28 mouse cellular contexts compared by ENCODE assay signal in the genomic region with DNA sequence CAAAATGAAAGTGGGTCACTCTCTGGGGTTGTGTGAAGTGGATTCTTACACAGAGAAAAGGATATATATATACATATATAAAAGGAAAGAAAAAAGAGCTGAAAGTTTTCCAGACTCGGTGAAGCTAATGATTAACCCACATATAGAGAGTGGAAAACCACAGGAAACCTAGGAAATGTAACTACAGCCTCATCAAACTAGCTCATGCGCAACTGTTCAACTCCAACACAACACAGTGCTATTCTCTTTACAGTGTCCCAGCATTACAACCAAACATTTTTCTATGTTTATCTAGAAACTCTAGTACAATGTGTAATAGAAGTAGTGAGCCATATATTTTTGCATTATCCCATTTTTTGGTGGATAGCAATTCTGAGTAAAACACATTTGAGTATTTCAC. TPM values are rescaled to one million over a fixed set of nuclear protein-coding genes. Genes with fewer than 3 reads are reported as not detected.
DNase-seq lines count a peak whose midpoint lies in the region; ATAC-seq and TF ChIP-seq lines count a peak whose summit lies in the region.
"Had no signal": no experiment of that assay in that cellular context is flagged by ENCODE, and none has a peak within 500 bp of the region (broad histone marks: within the 10 kb centered on the region; RNA-seq: fewer than 3 reads in every experiment).

No protein-coding gene starts in this region.

- H3K9me3 ChIP-seq in kidney, embryonic 14.5 days (ENCODE audit: control insufficient read depth, low read length), result no peaks in the 10 kb centered on the region
- no peaks in the 10 kb centered on the region for H3K9me3 ChIP-seq in kidney, postnatal 0 days (replicated peaks; ENCODE audit: low read length)
- H3K9me3 ChIP-seq in megakaryocyte, embryonic 14.5 days, result no peaks in the 10 kb centered on the region
- H3K9me3 ChIP-seq: forebrain, embryonic 10.5 days; forebrain, embryonic 13.5 days; G1E; heart, embryonic 12.5 days; heart, embryonic 15.5 days; hindbrain, embryonic 10.5 days; hindbrain, embryonic 13.5 days had no signal

- no peaks in the 10 kb centered on the region for H3K4me1 ChIP-seq in kidney, adult 2 months (ENCODE audit: control insufficient read depth, insufficient read depth, low read length)
- H3K4me1 ChIP-seq in kidney, embryonic 14.5 days (ENCODE audit: control insufficient read depth, insufficient read depth, low read length), result no peaks in the 10 kb centered on the region
- no peaks in the 10 kb centered on the region for H3K4me1 ChIP-seq in kidney, postnatal 0 days (replicated peaks; ENCODE audit: insufficient read depth, low read length)
- H3K4me1 ChIP-seq in megakaryocyte, embryonic 14.5 days, result peaks cover 18% of the 10 kb centered on the region
- H3K4me1 ChIP-seq: forebrain, embryonic 10.5 days; forebrain, embryonic 13.5 days; heart, embryonic 12.5 days; heart, embryonic 15.5 days; hindbrain, embryonic 10.5 days; hindbrain, embryonic 13.5 days had no signal

- H3K27ac ChIP-seq in kidney, adult 2 months (ENCODE audit: insufficient read depth, low read depth, low read length), result no peak overlapping the region
- no peak overlapping the region for H3K27ac ChIP-seq in kidney, embryonic 14.5 days (ENCODE audit: low read depth, low read length)
- H3K27ac ChIP-seq in kidney, postnatal 0 days, result no peak overlapping the region
- H3K27ac ChIP-seq in layer of hippocampus, adult 2 months, result no peak overlapping the region
- H3K27ac ChIP-seq: forebrain, embryonic 10.5 days; forebrain, embryonic 13.5 days; heart, embryonic 15.5 days; hindbrain, embryonic 10.5 days; hindbrain, embryonic 13.5 days had no signal

- no peak for TF ChIP-seq POLR2A in kidney, adult 2 months (IDR thresholded peaks at IDR 0.05; ENCODE audit: low read depth, low read length)

- H3K9ac ChIP-seq in kidney, embryonic 14.5 days (ENCODE audit: low read depth, low read length), result no peak overlapping the region
- H3K9ac ChIP-seq in kidney, postnatal 0 days (ENCODE audit: low read depth, low read length), result no peak overlapping the region
- H3K9ac ChIP-seq: forebrain, embryonic 13.5 days; heart, embryonic 12.5 days; heart, embryonic 15.5 days; hindbrain, embryonic 13.5 days had no signal

- WGBS in kidney, adult 2 months, result 26% methylated on average over 2 of the region's 2 CpGs
- WGBS in kidney, embryonic 14.5 days, result 74% methylated on average over 2 of the region's 2 CpGs
- WGBS in kidney, postnatal 0 days, result 61% methylated on average over 2 of the region's 2 CpGs

- H3K4me2 ChIP-seq in kidney, embryonic 14.5 days (replicated peaks; ENCODE audit: low read depth, low read length), result no peak overlapping the region
- H3K4me2 ChIP-seq in kidney, postnatal 0 days (ENCODE audit: low read length), result no peak overlapping the region
- H3K4me2 ChIP-seq: forebrain, embryonic 13.5 days; heart, embryonic 12.5 days; heart, embryonic 15.5 days; hindbrain, embryonic 13.5 days had no signal

- H3K4me3 ChIP-seq in kidney, adult 2 months (ENCODE audit: insufficient read depth, low read depth, low read length), result no peak overlapping the region
- H3K4me3 ChIP-seq in kidney, embryonic 14.5 days (ENCODE audit: low read length), result no peak overlapping the region
- H3K4me3 ChIP-seq in kidney, postnatal 0 days (replicated peaks; ENCODE audit: low read depth, low read length), result no peak overlapping the region
- peak overlapping the region; percentile 50 for H3K4me3 ChIP-seq in megakaryocyte, embryonic 14.5 days (replicated peaks)
- H3K4me3 ChIP-seq in layer of hippocampus, adult 2 months, result no peak overlapping the region
- H3K4me3 ChIP-seq: forebrain, embryonic 10.5 days; forebrain, embryonic 13.5 days; heart, embryonic 12.5 days; heart, embryonic 15.5 days; hindbrain, embryonic 10.5 days; hindbrain, embryonic 13.5 days had no signal

- no peaks in the 10 kb centered on the region for H3K27me3 ChIP-seq in kidney, adult 2 months (replicated peaks; ENCODE audit: control insufficient read depth, insufficient read depth, low read length)
- no peaks in the 10 kb centered on the region for H3K27me3 ChIP-seq in kidney, embryonic 14.5 days (ENCODE audit: control insufficient read depth, insufficient read depth, low read length)
- no peaks in the 10 kb centered on the region for H3K27me3 ChIP-seq in kidney, postnatal 0 days (ENCODE audit: insufficient read depth, low read length)
- no peaks in the 10 kb centered on the region for H3K27me3 ChIP-seq in megakaryocyte, embryonic 14.5 days (replicated peaks)
- H3K27me3 ChIP-seq: CH12.LX; forebrain, embryonic 13.5 days; heart, embryonic 12.5 days; heart, embryonic 15.5 days; hindbrain, embryonic 13.5 days had no signal

- H3K36me3 ChIP-seq in kidney, adult 2 months (ENCODE audit: control insufficient read depth, insufficient read depth, low read length), result no peaks in the 10 kb centered on the region
- no peaks in the 10 kb centered on the region for H3K36me3 ChIP-seq in kidney, embryonic 14.5 days (ENCODE audit: control insufficient read depth, insufficient read depth, low read length)
- H3K36me3 ChIP-seq in kidney, postnatal 0 days (ENCODE audit: insufficient read depth, low read length), result no peaks in the 10 kb centered on the region
- H3K36me3 ChIP-seq in megakaryocyte, embryonic 14.5 days (replicated peaks; ENCODE audit: low read length), result no peaks in the 10 kb centered on the region
- H3K36me3 ChIP-seq: forebrain, embryonic 10.5 days; G1E; heart, embryonic 12.5 days; heart, embryonic 15.5 days; hindbrain, embryonic 10.5 days; hindbrain, embryonic 13.5 days had no signal

- no peak for ATAC-seq in kidney, embryonic 14.5 days (ENCODE audit: low FRiP score, low TSS enrichment)
- ATAC-seq in kidney, postnatal 0 days (replicated peaks; ENCODE audit: low FRiP score, low read depth), result no peak
- ATAC-seq in megakaryocyte, adult 5-6 weeks (ENCODE audit: poor library complexity, severe bottlenecking), result no peak
- ATAC-seq: forebrain, embryonic 13.5 days; forebrain, embryonic 16.5 days; hindbrain, embryonic 16.5 days had no signal

- no peak for TF ChIP-seq CTCF in kidney, adult 2 months (conservative IDR thresholded peaks at IDR 0.05; ENCODE audit: insufficient read depth, insufficient read length, low read depth, low read length)
- TF ChIP-seq CTCF in kidney, postnatal 0 days (IDR thresholded peaks at IDR 0.05; ENCODE audit: low read depth), result no peak
- no peak for TF ChIP-seq CTCF in layer of hippocampus, adult 2 months (conservative IDR thresholded peaks at IDR 0.05)

- DNase-seq in kidney, adult 2 months, result peak; percentile 18
- peak; percentile 27 for DNase-seq in kidney, postnatal 0 days (ENCODE audit: low spot score)
- no peak for DNase-seq in kidney, postnatal 25 days
- DNase-seq in layer of hippocampus, adult 2 months (ENCODE audit: low spot score in 2 of 2), result no peak
- DNase-seq: adrenal gland, adult 8-10 months; adrenal gland, postnatal 25 days; B cell, adult 2 months; cerebellum, adult 11-12 months; cerebellum, adult 8-10 months; cerebellum, postnatal 10 days; cerebellum, postnatal 36 days; gastrocnemius, postnatal 25 days; heart, adult 18-20 months; heart, postnatal 10 days; heart, postnatal 36 days had no signal

RNA-seq across cellular contexts. Expression of a gene that starts 24.3 kb away (rescaled TPM):
- 42.6 and 50.2 TPM in 2 replicates for polyA plus RNA-seq in kidney, adult 2 months (2012; rRNA removed)
- polyA plus RNA-seq in kidney, embryonic 14.5 days (2014; fragmentation: Nextera tagmentation; extraction: Ambion mirVana), result 28.6 and 40.8 TPM in 2 replicates
- 24.3 and 25.5 TPM in 2 replicates for polyA plus RNA-seq in kidney, postnatal 0 days (2015; fragmentation: Nextera tagmentation; extraction: Ambion mirVana)
- 3.6 and 4.7 TPM in 2 replicates for polyA plus RNA-seq in megakaryocyte, embryonic 14.5 days (2012; ENCODE audit: insufficient read depth, low replicate concordance)
- total RNA-seq in megakaryocyte, adult 5-6 weeks (2015), result 36.0 and 43.7 TPM in 2 replicates
- total RNA-seq in megakaryocyte, adult 5-6 weeks (2017), result 42.9 and 54.4 TPM in 2 replicates
- total RNA-seq in layer of hippocampus, adult 2 months (2021), result 100 to 1,000 TPM; 101 TPM

Comparison
In these comparisons a context has a peak if more than half of its experiments do, and no peak if none do; other contexts are left out.
1. DNase-seq: peak in kidney, adult 2 months (single experiment) and kidney, postnatal 0 days (single experiment); none in kidney, postnatal 25 days (0 of 2) and layer of hippocampus, adult 2 months (0 of 2).